Mouse (Mus musculus) embryonic facial prominence, embryonic 13.5 days (tissue): ENCODE results near the gene Olfr281. TPM values are rescaled to one million over a fixed set of nuclear protein-coding genes. Genes with fewer than 3 reads are reported as not detected.
"Not testable (repeated sequence)": the region's sequence is repeated elsewhere in the genome, so short reads cannot be mapped to it uniquely, and the experiment has no call there.

Experiments
- ATAC-seq: fragments of 200-750 bp; cut with Nextera tagmentation; 2 replicates; pipeline ENCODE4 v1.8.0; 2017; ENCODE audit warnings: low read depth; ENCODE audit not compliant: insufficient number of reproducible peaks, insufficient read depth, low FRiP score, low TSS enrichment
- H3K27ac ChIP-seq: fragments of 300-500 bp; sonication (generic); 2 replicates; pipeline ENCODE4 v1.5.1; 2015; ENCODE audit warnings: moderate library complexity, mild to moderate bottlenecking, inconsistent platforms
- H3K27me3 ChIP-seq: fragments of 300-500 bp; sonication (generic); 2 replicates; pipeline ENCODE4 v1.6.1; 2015; ENCODE audit warnings: mild to moderate bottlenecking, inconsistent platforms
- H3K36me3 ChIP-seq: fragments of 300-500 bp; sonication (generic); 2 replicates; pipeline ENCODE4 v1.6.1; 2015; ENCODE audit warnings: mild to moderate bottlenecking, inconsistent platforms
- H3K4me1 ChIP-seq: fragments of 300-500 bp; sonication (generic); 2 replicates; pipeline ENCODE4 v1.6.1; 2015; ENCODE audit warnings: inconsistent platforms
- H3K4me2 ChIP-seq: fragments of 300-500 bp; sonication (generic); 2 replicates; pipeline ENCODE4 v1.6.1; 2015; ENCODE audit warnings: moderate library complexity, mild to moderate bottlenecking, inconsistent platforms
- H3K4me3 ChIP-seq: fragments of 300-500 bp; sonication (generic); 2 replicates; pipeline ENCODE4 v1.5.1; 2015; ENCODE audit warnings: mild to moderate bottlenecking, inconsistent platforms
- H3K9ac ChIP-seq: fragments of 300-500 bp; sonication (generic); 2 replicates; pipeline ENCODE4 v1.6.1; 2015; ENCODE audit warnings: mild to moderate bottlenecking, inconsistent platforms
- H3K9me3 ChIP-seq: fragments of 300-500 bp; sonication (generic); 2 replicates; pipeline ENCODE4 v1.6.1; 2016; ENCODE audit warnings: inconsistent platforms
- WGBS: fragments of 180-500 bp; shearing (Covaris S2); methylation state at CpG from one replicate; pipeline ENCODE4 v1.1.7; 2015; ENCODE audit warnings: mixed read lengths; 5-methylcytosine and 5-hydroxymethylcytosine counted together
- polyA plus RNA-seq: library from polyadenylated mRNA; unstranded; fragments of >200 nt; fragmentation: Nextera tagmentation; extraction: Ambion mirVana; gene quantifications from 2 replicates; pipeline ENCODE4 v1.2.1, GENCODE M21; 2015

The Olfr281 gene
- polyA plus RNA-seq, 1 experiment from 2014 or later, result not detected

DNA sequence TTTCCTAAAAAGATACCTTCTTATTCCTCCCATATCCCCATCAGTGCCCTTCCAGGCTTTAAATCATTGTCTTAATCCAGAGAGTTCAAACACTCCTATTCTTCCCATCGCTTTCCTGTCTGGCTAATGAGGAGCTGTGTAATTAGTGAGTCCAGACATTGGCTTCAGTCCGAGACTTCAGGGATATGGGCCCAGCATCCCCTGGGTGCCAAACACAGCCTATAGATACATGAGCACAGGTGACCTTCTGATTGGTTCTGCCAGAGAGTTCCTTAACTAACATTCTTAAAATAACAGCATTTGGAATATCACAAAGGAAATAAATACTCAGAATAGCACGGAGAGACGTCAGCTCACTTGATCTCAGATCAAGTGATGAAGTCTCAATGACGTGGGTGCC, 21.5 kb upstream of the Olfr281 start, which contains the start of gene Olfr282:
Gene Olfr282 (plus strand): TSS at position 301 of the 400 bp plus-strand sequence.
- H3K4me3 ChIP-seq, ATAC-seq, H3K27ac ChIP-seq, H3K4me1 ChIP-seq, H3K9ac ChIP-seq, H3K9me3 ChIP-seq, H3K27me3 ChIP-seq, H3K4me2 ChIP-seq, H3K36me3 ChIP-seq: not testable (repeated sequence)
- WGBS, result 70% methylated on average over 5 of the region's 5 CpGs

- H3K36me3 ChIP-seq, result no peaks in the 10 kb centered on the region
- H3K4me2 ChIP-seq, result no peak overlapping the region
- no peak overlapping the region for H3K9ac ChIP-seq
- H3K4me1 ChIP-seq, result no peaks in the 10 kb centered on the region
- no peak overlapping the region for H3K4me3 ChIP-seq
- no peaks in the 10 kb centered on the region for H3K9me3 ChIP-seq
- no peak overlapping the region for H3K27ac ChIP-seq
- no peaks in the 10 kb centered on the region for H3K27me3 ChIP-seq
- WGBS, result 78% methylated on average over 3 of the region's 3 CpGs
- no peak for ATAC-seq
Observed at GRCm38 (mm10) chr15:98444561-98444960, 7.8 kb upstream of the Olfr281 start.

DNA sequence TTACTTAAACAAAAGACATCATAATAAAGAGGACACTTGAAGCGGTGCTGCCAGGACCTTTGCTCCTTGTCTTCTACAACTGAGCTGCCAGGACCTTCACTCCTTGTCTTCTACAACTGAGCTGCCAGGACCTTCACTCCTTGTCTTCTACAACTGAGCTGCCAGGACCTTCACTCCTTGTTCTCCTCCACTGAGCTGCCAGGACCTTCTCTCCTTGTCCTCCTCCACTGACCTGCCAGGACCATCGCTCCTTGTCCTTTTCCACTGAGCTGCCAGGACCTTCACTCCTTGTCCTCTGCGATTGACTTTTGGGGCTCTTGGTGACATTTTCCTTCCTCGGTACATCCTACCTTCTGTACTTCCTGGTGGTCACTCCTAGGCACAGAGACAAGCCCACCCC, 3.9 kb upstream of the Olfr281 start:
- no peak overlapping the region for H3K9ac ChIP-seq
- H3K4me2 ChIP-seq, result no peak overlapping the region
- H3K36me3 ChIP-seq, result no peaks in the 10 kb centered on the region
- H3K4me3 ChIP-seq, result no peak overlapping the region
- 65% methylated on average over 4 of the region's 4 CpGs for WGBS
- no peaks in the 10 kb centered on the region for H3K4me1 ChIP-seq
- no peaks in the 10 kb centered on the region for H3K9me3 ChIP-seq
- no peak for ATAC-seq
- no peaks in the 10 kb centered on the region for H3K27me3 ChIP-seq
- H3K27ac ChIP-seq, result no peak overlapping the region

- WGBS, result 83% methylated on average over 4 of the region's 4 CpGs
- ATAC-seq, result no peak
Observed at GRCm38 (mm10) chr15:98469596-98469995, 17.2 kb downstream of the Olfr281 start, which contains the start of gene OR5BS1P. TSS of gene OR5BS1P (plus strand) at chr15:98469896.

GRCm38 (mm10) chr15:98471539-98471938, 19.2 kb downstream of the Olfr281 start:
- Histone ChIP-seq H3K4me2 (no peak overlapping the region), H3K9me3 (no peaks in the 10 kb centered on the region), H3K27ac (no peak overlapping the region), H3K9ac (no peak overlapping the region), H3K27me3 (no peaks in the 10 kb centered on the region), H3K4me3 (no peak overlapping the region), H3K36me3 (no peaks in the 10 kb centered on the region), H3K4me1 (no peaks in the 10 kb centered on the region)
- WGBS, result 91% methylated on average over 13 of the region's 13 CpGs
- ATAC-seq, result no peak

More at GRCm38 (mm10) chr15:98469596-98469995, 17.2 kb downstream of the Olfr281 start, which contains the start of gene OR5BS1P:
- no peaks in the 10 kb centered on the region for H3K27me3 ChIP-seq
- H3K4me3 ChIP-seq, result no peak within 1 kb of the TSS
- H3K4me1 ChIP-seq, result no peaks in the 10 kb centered on the region
- H3K9me3 ChIP-seq, result no peaks in the 10 kb centered on the region
- H3K4me2 ChIP-seq, result no peak within 1 kb of the TSS
- H3K9ac ChIP-seq, result no peak within 1 kb of the TSS
- H3K27ac ChIP-seq, result no peak within 1 kb of the TSS
- no peaks in the 10 kb centered on the region for H3K36me3 ChIP-seq

DNA sequence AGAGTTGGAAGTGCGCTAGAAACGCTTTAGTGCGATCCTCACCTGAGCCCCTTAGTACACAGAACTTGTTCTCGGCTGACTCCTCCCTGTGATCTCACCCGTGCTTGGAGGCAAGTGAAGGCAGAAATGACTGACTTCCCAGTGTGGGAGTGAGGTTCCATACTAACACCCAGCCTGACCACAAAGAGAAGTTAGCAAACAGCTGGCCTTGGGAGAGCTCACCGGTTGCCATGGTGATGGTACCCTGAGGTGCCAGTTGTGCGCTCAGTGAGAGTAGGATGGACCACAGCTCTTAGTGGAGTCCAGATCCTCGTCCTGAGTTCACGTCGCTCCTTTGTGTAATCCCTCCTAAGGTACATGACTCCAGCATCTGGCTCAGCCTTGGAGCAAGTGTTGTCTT, 22.6 kb downstream of the Olfr281 start:
- ATAC-seq, result no peak
- Histone ChIP-seq H3K27me3 (no peaks in the 10 kb centered on the region), H3K27ac (no peak overlapping the region), H3K4me3 (no peak overlapping the region), H3K36me3 (no peaks in the 10 kb centered on the region), H3K9ac (no peak overlapping the region), H3K4me2 (no peak overlapping the region), H3K9me3 (no peaks in the 10 kb centered on the region), H3K4me1 (no peaks in the 10 kb centered on the region)
- 78% methylated on average over 10 of the region's 10 CpGs for WGBS

DNA sequence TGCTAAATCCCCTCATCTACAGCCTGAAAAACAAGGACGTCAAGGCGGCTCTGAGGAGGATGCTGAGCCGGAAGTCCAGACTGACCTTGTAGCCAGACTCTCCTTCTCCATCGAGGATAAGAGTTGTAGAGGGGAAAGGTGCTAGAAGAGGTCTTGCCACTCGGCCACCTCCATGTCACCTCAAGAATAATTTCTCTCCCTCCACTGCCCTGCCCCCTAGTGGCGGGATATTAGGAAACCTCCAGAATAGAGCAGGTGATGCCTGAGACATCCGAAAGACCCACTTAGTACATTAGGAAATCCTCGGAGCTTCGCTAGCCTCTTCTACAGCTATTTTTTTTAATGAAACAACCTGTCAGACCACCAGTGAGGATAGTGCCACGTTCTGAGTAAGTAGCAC, 23.0 kb downstream of the Olfr281 start:
- ATAC-seq, result no peak
- Histone ChIP-seq H3K4me1 (no peaks in the 10 kb centered on the region), H3K36me3 (no peaks in the 10 kb centered on the region), H3K27ac (no peak overlapping the region), H3K27me3 (no peaks in the 10 kb centered on the region), H3K9ac (no peak overlapping the region), H3K4me3 (no peak overlapping the region), H3K4me2 (no peak overlapping the region), H3K9me3 (no peaks in the 10 kb centered on the region)
- 52% methylated on average over 10 of the region's 10 CpGs for WGBS

DNA sequence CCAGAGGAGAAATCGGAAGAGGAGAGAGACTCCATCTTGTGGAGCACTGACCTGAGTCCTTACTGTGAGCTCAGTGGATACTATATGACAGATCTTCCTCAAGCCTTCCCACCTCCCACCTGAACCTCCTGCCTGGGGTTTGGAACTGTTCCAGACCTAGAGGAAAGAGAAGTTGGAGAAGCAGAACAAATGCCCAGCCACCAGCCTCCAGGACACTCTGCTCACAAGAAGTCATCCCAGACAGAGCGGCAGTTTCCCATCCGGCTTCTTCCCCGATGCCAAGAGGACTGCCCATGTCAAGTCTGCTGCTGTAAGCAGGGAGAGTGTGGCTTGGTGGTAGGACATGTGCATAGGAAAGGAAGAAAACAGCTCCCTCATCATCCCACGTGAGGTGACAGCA, 23.9 kb downstream of the Olfr281 start:
- H3K36me3 ChIP-seq, result no peaks in the 10 kb centered on the region
- no peak for ATAC-seq
- H3K9me3 ChIP-seq, result no peaks in the 10 kb centered on the region
- no peak overlapping the region for H3K27ac ChIP-seq
- no peaks in the 10 kb centered on the region for H3K27me3 ChIP-seq
- no peak overlapping the region for H3K9ac ChIP-seq
- H3K4me1 ChIP-seq, result no peaks in the 10 kb centered on the region
- 84% methylated on average over 5 of the region's 5 CpGs for WGBS
- H3K4me2 ChIP-seq, result no peak overlapping the region
- H3K4me3 ChIP-seq, result no peak overlapping the region

- H3K27ac ChIP-seq, result no peak overlapping the region
- no peak overlapping the region for H3K4me3 ChIP-seq
- H3K9me3 ChIP-seq, result no peaks in the 10 kb centered on the region
- 76% methylated on average over 7 of the region's 7 CpGs for WGBS
- H3K4me1 ChIP-seq, result 0 out of 2 replicates have a peak, but pooled peaks cover 2% of the 10 kb centered on the region
- no peak overlapping the region for H3K4me2 ChIP-seq
- H3K27me3 ChIP-seq, result no peaks in the 10 kb centered on the region
- ATAC-seq, result no peak
- no peaks in the 10 kb centered on the region for H3K36me3 ChIP-seq
- no peak overlapping the region for H3K9ac ChIP-seq
Observed at GRCm38 (mm10) chr15:98479568-98480102, 27.2 kb downstream of the Olfr281 start.

GRCm38 (mm10) chr15:98482701-98483100, 30.3 kb downstream of the Olfr281 start, which contains the start of gene Lalba:
TSS of gene Lalba (minus strand) at chr15:98482721.
- Histone ChIP-seq H3K9me3 (no peaks in the 10 kb centered on the region), H3K4me1 (0 out of 2 replicates have a peak, but pooled peaks cover 2% of the 10 kb centered on the region), H3K9ac (no peak within 1 kb of the TSS), H3K4me2 (no peak within 1 kb of the TSS), H3K36me3 (no peaks in the 10 kb centered on the region), H3K27ac (no peak within 1 kb of the TSS), H3K4me3 (no peak within 1 kb of the TSS), H3K27me3 (no peaks in the 10 kb centered on the region)
- 60% methylated on average over 3 of the region's 3 CpGs for WGBS
- ATAC-seq, result no peak

- ATAC-seq, result no peak
- H3K27ac ChIP-seq, result no peak overlapping the region
- no peak overlapping the region for H3K9ac ChIP-seq
- no peak overlapping the region for H3K4me3 ChIP-seq
- no peak overlapping the region for H3K4me2 ChIP-seq
- 0 out of 2 replicates have a peak, but pooled peaks cover 2% of the 10 kb centered on the region for H3K4me1 ChIP-seq
- H3K36me3 ChIP-seq, result no peaks in the 10 kb centered on the region
- H3K27me3 ChIP-seq, result no peaks in the 10 kb centered on the region
- 65% methylated on average over 18 of the region's 18 CpGs for WGBS
- no peaks in the 10 kb centered on the region for H3K9me3 ChIP-seq
Observed at GRCm38 (mm10) chr15:98483907-98484886, 31.8 kb downstream of the Olfr281 start.
